Mouse (Mus musculus): ENCODE measurements around the gene Pcsk6.

- no peak for TF ChIP-seq CTCF (IDR thresholded peaks at IDR 0.05; ENCODE audit: borderline replicate concordance, extremely low read depth, insufficient read depth, insufficient read length)
- TF ChIP-seq POLR2A (IDR thresholded peaks at IDR 0.05; ENCODE audit: borderline replicate concordance, extremely low read depth, insufficient read depth, insufficient read length, poor library complexity, severe bottlenecking), result no peak
Measured at GRCm38 (mm10) chr7:66040026-66040814, 178.7 kb downstream of the Pcsk6 start.

Data from brain, embryonic 14.5 days (tissue).